Mouse (Mus musculus) lung, postnatal 25 days (tissue): ENCODE measurements around the gene Tex48.

Source experiments
- DNase-seq: peaks from one replicate; pipeline ENCODE4 v3.0.0; 2022; ENCODE audit warnings: low spot score

Tex48 gene

DNA sequence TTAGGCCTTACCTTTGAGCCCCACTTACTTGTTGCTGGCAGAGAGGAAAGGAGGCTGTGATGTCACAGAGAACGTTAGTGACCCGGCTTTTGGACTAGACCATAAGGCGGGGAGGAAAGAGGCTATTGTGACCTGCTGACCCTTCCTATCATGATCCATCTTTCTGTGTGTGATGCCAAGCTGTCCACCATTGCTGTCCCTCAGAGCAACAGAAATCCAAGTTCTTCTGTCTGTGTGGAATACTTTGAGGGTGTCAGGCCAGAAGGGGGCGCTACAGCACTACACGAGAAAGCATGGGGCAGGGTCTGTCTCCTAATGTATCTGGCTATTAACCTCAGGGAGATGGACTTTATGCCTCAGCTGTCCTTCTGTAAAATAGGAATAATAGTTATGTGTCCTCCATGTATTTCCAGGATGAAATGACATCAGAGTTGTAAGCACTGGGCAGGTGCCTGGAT, at the start of gene Tex48:
TSS of gene Tex48 (minus strand) at position 51 of the 458 bp plus-strand sequence.
- no peak for DNase-seq

DNA sequence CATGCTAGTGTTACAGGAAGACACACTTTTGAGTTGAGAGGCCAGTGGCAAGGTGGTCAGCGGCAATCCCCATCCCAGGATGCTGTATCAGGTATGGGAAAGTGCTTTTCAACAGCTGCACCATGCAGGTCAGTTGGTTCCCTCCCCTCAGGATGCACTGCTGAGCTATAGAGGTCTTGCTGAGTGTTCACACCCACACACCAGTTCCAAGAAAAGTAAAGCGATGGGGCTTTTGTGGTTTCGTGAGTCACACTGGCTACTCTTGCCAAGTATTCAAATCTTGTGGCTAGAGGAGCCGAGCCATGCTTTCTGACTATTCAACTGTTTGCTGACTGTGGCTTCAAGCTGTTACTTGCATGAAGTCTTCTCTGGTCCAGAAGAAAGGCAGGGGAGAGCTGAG, 46.0 kb upstream of the Tex48 start:
- peak; percentile 60 for DNase-seq

DNA sequence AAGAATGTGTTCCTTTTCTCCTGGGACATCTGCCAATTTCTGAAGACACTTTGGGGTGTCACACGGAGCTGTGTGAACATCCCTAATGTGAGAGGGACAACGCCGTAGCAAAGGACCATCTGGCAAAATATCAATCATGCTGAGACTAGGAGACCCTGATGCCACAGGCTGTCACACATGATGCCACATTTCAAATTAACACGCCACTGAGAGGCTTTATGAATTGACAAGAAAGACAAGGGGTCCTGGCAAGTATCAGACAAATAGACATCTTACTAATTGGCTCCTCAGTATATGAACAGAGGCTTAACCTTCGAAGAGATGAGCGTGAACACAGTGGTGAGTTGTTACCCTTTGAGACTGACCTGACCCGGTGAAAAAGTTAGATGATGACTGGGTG, 43.5 kb upstream of the Tex48 start:
- DNase-seq, result no peak

DNA sequence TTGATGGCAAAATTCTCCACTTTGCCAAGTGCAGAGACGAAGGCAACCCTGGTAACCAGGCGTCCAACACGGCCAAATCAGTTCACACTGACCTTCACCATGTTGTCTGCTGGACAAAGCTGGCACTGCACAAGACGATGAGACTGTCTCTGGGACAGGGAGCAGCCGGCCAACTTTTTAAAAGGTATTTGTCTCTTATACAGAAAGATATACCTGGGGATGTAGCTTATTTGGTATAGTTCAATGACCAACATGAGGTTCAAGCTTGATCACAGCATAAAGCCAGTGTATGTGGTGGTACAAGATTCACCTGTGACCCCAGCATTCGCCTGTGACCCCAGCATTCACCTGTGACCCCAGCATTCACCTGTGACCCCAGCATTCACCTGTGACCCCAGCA, 41.1 kb upstream of the Tex48 start, which contains the start of gene Gm11214:
TSS of gene Gm11214 (minus strand) at position 101 of the 400 bp plus-strand sequence.
- DNase-seq, result no peak

DNA sequence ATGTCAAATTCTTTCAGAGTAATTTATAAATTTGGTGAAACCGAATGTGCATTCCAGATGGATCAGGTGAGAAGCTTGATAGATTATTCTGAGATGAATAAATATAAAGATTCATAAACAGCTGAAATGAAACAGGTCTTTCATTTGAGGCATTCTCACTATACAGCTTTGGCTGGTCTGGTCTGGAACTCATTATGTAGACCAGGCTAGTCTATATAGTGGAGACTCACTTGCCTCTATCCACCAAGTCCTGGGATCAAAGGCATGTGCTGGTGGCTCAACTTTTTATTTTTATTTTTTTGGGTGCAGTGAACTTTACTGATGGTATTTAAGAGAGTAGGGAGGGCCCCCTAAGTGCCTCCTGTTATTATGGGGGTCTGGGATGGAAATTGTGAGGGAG, 39.6 kb upstream of the Tex48 start:
- DNase-seq, result no peak

DNA sequence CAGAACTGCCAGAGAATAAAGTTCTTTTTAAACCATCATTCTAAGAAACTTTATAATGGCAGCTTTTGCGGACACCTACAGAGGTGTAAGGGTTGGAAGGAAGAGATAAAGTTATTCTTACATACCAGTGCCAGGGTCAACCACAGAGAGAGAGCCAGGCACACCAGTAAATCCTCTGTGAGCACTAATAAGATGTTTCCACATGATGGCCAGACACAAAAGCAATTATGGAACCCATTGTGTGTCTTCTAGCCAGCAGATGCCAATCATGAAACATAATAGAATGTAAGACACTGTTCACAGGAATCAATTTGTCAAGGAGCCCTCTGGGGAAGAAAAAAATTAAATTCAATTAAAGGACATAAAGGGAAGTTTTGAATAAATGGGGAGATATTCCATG, 39.2 kb upstream of the Tex48 start:
- DNase-seq, result no peak

DNA sequence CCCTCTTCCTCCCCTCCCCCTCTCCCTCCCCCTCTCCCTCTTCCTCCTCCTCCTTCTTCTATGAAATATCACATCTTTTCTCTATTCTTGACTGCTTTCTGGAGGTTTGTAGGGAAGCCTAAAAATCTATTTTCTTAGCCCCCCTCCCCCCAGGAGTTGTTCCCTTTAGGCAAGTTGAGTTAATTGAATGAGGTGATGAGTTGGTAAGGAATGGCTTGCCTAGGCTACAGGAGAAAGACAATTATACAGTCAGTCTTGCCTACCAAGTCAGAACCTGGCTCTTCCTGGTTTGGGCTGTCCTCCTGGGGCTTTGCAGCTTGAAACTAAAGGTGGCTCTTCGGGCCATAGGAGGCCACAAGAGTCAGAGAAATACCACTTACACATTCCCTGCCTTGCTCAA, 37.5 kb upstream of the Tex48 start:
- no peak for DNase-seq

DNA sequence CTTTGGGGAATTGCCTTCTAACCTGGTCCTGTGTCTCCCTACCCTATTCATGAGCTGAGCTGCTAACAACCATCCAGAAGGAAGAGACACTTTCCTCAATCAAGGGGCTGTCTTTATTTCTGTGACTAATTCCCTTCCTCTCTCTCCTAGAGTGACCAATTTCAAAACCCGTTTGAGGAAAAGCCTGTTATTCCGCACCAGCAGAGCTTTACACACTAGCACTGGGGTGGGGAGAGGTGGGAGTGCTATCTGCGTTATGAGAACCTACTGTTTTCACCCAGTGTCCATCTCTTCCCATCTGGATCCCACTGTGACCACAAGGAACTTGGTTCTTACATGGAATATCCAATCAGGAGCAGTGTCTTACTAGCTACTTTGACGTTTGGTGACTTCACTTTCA, 36.9 kb upstream of the Tex48 start:
- DNase-seq, result no peak

DNA sequence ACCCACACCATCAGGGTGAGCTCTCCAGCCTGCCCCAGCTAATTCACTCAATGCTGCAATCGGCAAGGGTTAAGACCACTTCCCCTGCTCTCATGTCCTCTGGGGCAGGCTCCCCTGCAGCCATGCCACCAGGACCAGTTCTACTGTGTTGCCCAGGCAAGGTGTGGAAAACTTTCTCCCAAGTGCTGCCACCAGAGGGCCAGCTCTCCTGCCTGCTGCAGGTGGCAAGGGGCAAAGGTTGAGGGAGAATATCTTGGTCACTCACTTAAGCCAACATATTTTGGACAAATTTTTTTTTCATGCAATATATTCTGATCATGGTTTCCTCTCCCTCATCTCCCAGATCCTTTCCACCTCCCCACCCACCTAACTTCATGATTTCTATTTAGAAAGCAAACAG, 32.2 kb upstream of the Tex48 start:
- no peak for DNase-seq

DNA sequence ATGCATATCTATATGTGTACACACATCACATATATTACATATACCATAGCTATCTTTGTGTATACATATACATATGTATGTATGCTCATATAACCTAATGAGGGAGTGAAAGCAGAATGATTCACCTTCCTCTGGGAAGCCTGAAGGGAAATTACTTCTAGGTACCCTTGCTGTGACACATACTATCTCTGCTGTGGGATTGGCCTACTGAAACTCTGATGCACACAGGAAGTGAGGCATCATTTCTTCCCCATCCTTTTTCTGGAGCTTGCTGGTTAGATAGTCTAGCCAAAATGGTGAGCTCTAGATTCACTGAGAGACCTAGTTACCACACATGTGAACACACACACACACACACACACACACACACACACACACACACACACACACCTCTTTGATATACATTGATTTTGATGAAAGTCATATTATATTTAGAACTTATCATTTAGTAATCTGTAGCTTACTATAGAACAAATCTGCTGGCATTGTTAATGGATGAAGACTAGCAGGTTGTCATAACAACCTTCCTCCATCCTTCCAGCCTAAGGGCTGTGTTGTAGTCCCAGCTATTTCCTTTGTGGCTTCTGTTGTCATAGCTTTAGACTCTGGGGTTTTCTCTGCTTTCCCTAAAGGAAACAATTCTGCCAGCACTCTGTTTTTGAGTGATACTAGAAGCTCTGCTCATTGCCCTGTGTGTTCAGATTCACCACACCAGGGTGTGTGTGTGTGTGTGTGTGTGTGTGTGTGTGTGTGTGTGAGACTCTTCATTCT, 21.9 kb upstream of the Tex48 start:
- no peak for DNase-seq

DNA sequence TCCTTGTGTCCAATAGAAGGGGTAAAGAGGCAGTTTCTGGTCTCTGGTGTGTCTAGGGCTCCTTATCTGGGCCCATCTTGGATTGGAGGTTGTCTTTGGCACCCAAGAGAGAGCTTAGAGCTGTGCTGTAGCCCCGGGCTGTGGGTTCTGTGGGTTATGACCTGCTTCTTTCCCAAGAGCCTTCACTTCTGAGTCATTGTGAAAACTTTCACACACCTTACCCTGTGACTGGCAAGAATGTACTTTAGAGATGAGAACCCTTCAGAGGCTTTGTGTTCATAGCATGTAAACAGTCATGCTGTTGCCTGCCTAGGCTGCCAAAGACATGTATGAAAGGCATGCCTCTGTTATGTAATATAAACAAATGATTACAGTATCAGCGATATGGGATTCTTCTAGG, 17.6 kb upstream of the Tex48 start:
- peak; percentile 54 for DNase-seq

DNA sequence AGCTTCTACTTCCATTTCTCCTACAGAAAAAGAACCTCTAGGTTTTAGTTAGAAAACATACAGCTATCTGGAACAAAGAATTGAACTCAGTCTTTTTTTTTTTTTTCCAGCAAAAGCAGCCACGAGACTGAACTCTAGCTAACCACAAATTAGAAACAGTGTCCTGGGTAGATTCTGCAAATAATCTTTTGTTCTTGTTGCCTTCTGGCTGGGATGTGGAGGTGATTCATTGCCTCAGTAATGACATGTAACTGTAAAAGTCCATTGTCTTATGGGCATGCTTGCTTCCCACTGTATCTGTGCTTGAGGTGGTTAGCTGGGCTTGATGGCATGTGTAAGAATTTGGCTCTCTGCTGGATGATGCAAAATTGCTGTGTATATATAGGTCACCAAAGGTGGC, 16.4 kb upstream of the Tex48 start:
- DNase-seq, result no peak

DNA sequence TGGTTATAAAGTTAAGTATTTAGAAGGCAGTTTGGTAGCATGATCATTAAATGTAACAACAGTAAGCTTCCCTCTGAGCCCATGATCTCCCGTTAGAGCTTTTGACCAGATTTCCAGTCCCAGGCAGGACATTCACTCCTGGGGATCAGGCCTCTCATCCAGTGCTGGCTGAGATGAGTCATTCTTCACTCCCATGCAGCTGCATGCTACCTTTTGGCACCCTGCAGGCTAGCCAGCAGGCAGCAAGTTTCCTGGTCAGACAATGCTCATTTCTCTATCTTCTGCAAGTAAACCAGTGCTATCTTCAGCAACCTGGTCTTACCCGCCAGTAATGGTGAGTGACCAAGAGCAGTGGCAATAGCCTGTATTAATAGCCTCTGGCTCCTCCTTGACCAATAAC, 11.0 kb upstream of the Tex48 start:
- no peak for DNase-seq

DNA sequence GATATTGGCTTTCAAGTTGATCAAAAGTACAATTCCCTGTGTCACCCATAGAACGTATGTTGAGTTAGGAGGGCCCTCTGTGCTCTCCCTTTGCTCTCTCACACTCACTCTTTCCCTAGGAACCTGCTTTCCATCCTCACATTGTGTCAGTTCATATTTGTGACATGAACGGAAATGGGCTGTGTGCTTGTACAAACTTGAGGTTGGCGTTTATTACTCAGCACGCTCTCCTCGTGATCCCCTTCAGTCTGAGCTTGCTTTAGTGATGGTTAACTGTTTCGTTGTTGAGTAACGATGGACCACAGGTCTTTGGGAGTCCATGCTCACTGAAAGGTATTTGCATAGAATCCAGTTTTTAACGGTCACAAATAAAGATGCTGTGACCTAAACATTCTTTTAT, 4.9 kb upstream of the Tex48 start:
- DNase-seq, result no peak

DNA sequence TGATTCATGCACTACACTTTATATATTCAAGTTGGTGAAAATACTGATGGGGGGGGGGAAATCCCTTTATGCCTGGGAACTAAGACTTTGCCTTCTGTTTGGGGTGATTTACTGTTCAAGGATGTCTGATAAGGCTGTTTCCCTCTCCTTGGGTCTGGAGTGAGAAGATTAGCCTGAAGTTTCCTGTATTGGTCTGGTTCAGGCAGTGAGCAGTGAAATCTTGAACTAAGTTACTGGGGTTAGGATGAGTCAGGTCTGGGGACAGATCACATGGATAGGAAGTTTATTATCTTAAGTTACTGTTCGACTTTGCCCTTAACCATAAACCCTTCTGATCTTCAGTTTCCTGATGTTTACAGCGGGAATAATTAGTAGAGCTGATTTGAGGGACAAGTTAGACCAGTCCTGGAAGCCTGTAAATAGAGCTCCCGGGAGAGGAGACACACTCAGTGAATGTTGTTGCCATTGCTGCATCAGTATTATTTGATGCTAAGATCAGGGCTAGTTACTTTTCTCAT, 3.4 kb upstream of the Tex48 start:
- DNase-seq, result no peak

DNA sequence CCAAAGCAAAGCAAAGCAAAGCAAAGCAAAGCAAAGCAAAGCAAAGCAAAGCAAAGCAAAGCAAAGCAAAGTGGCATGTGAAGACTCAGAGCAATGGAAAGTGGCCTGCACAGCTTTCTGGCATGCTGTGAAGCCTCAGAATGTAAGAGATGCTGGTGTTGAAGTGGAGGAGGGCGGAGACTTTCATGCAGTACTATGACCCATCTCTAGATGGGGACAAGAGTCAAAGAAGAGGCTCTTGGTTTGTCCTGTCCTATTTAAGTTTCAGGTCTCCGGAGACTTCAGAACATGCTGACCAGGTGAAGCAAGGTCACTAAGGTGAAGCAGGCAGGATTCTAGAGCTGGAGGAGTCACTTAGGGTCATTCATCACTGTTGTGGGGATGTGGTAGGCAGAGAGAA, 367 bp downstream of the Tex48 start:
- DNase-seq, result no peak

DNA sequence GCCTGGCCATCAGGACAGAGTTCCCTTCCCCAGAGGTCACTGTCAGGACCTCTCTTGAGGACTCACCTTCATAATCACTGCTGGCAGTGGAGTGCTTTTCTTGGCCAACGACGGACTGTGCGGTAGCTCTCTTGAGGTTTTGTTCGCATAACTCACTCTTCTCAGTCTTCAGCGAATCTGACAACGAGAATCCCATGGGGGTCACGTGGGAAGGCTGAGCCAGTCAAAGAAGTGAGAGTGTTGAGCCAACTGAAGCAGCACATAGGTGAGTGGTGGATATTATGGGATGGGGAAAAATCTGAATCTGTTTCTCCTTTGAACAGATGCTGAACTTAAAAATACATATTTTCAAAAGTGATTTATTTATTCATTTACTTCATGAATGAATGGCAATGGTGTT, 13.8 kb downstream of the Tex48 start:
- DNase-seq, result no peak

DNA sequence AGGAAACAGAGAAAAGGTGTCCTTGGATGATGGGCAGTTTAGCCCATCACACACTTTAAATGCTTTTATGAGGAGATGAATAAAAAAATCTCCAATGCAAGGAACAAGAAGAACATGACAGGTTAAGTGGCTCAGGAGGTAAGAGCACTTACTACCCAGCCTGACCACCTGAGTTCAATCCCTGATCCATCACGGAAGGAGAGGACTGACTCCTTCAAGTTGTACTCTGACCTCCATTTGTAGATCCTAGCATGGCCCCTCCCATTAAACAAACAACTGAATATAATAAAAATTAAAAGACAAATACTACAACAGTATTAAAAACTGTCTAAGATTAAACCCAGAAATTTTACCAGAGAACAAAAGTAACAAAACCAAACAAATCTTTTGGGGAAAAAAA, 16.3 kb downstream of the Tex48 start:
- no peak for DNase-seq

DNA sequence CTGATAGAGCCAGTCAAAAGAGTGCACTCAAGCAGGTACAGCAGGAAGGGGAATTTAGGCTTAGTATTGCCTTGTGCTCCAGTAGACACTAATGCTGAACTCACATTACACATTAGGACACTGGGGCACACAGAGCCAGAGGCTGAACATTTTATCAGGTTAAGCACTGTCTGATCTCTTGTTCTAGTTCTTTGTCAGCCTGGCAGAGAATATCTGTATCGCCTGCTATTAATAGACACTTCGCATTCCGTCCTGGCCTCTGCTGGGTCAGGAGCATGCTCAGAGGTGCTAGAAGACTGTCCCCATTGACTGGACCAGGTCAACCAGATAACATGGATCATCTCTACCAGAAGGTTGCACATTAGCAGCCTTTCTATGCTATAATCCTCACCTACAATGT, 16.7 kb downstream of the Tex48 start:
- no peak for DNase-seq

DNA sequence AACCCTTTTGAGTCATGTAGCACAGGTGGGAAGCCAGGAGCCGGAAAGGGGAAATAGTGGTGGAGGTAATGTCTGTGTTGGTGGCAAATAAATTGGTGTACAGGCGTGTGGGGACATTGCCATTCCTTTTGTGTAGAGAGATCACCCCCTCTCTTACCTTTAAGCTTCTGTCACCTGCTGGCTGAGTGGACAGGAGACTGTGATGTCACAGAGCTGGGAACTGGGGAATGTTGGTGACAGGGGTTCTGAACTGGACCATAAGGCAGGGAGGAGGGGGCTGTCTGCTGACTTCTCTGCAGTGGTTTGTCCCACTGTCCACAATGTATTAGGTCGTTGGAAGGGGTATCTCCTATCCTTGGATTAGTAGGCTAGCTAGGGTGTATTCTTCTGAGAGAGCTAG, 17.3 kb downstream of the Tex48 start, which contains the start of gene Gm11213:
TSS of gene Gm11213 (minus strand) at position 317 of the 400 bp plus-strand sequence.
- no peak for DNase-seq

DNA sequence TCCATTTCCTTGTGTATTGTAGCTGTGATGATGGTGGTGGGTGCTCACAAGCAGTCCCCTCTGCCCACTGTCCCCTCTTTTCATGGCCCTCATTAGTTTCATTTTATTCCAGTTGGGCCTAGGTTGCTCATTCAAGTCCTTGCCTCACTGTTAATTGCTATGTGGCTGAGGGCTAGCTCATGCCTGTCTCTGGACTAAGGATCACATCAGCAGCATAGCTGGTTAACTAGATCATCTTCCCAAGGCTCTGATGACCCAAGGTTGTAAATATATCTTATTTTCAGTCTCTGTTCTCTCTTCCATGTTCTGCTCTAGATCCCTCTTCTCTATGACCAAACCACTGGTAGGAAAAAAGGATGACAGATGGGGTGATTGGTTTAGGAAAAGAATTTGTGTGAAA, 21.0 kb downstream of the Tex48 start:
- DNase-seq, result no peak

DNA sequence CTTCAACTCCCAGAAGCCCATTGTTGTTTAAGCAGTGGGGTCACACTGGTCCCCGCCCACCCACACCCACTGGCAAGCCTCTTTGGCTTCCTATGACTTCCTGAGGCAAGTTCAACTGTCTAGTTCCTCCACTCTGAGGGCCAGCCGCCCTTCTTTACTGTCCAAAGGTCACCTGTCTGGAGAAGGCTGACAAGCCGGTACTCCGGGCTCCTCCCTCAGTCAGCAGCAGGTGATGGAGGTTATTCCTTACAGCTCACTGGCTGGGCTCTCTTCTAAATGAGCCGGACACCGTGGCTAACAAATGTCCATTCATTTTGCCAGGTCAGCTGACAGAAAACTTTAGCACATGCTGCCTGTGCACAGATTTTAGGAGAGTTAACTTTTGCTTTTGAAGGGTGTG, 21.4 kb downstream of the Tex48 start:
- DNase-seq, result no peak

DNA sequence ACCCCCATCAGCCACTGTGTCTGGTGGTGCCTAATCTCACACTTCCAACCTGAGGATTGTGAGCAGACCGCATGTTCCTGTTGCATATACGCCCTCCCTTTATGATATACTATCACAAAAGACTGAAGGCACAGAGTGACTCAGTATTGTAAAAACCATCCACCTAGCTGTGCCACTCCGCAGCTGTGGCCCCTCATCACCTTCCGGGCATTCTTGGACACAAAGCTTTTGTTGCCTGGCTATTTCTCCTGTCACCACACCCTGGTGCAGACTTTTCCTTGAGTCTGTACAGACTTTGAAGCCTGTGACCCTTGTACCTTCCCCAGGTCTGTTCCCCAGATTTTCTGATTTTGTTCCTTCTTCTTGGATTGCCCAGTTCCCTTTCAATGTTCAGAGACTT, 26.2 kb downstream of the Tex48 start:
- no peak for DNase-seq

DNA sequence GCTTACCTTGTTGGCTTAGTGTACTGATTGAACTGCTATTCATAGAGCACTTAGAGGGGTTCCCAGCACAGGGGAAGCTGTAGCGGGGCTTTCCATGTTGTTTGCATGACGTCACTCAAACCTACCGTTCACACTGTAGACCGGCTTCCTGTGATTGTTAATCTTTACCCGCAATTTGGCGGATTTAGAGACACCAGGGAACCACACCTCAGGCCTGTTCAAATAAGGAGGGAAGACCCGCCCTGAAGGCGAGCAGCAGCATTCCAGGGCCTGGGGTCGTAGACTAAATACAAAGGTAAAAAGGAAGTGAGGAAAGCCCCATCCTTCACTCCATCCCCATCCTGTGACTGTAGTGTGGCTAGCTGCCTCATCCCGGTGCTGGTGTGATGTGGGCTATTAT, 27.0 kb downstream of the Tex48 start:
- no peak for DNase-seq
